Comparison of ENCODE assay signal across 11 mouse cellular contexts in genomic region chr16:33400943-33401342, GRCm38 (mm10). TPM values are rescaled to one million over a fixed set of nuclear protein-coding genes. Genes with fewer than 3 reads are reported as not detected.
A peak's percentile ranks its signal among the peaks of the same experiment; 100 is the strongest.
DNase-seq lines count a peak whose midpoint lies in the region; ATAC-seq lines count a peak whose summit lies in the region.
"Had no signal": no experiment of that assay in that cellular context is flagged by ENCODE, and none has a peak within 500 bp of the region (broad histone marks: within the 10 kb centered on the region; RNA-seq: fewer than 3 reads in every experiment).

No protein-coding gene starts in this region.

- 0 out of 2 replicates have a peak, but pooled peaks cover 2% of the 10 kb centered on the region for H3K36me3 ChIP-seq in heart, embryonic 10.5 days
- H3K36me3 ChIP-seq in intestine, embryonic 14.5 days (ENCODE audit: control insufficient read depth, insufficient read depth, low read length) = no peaks in the 10 kb centered on the region
- no peaks in the 10 kb centered on the region for H3K36me3 ChIP-seq in intestine, embryonic 16.5 days (ENCODE audit: control insufficient read depth, insufficient read depth, low read length)
- no peaks in the 10 kb centered on the region; the same call in 1 of the 2 replicates for H3K36me3 ChIP-seq in liver, embryonic 11.5 days (ENCODE audit: control insufficient read depth, insufficient read depth, low read length)
- H3K36me3 ChIP-seq in embryonic facial prominence, embryonic 10.5 days (replicated peaks) = peaks cover 8% of the 10 kb centered on the region; the same call in 1 of the 2 replicates
- H3K36me3 ChIP-seq: embryonic facial prominence, embryonic 12.5 days; hindbrain, embryonic 12.5 days had no signal

- peak overlapping the region; percentile 64 for H3K4me2 ChIP-seq in intestine, embryonic 14.5 days (ENCODE audit: low read length)
- no peak overlapping the region for H3K4me2 ChIP-seq in intestine, embryonic 16.5 days (ENCODE audit: low read depth, low read length)
- H3K4me2 ChIP-seq in liver, embryonic 11.5 days = peak overlapping the region; percentile 45; the same call in 1 of the 2 replicates

- no peak overlapping the region for H3K9ac ChIP-seq in intestine, embryonic 14.5 days (ENCODE audit: low read length)
- no peak overlapping the region for H3K9ac ChIP-seq in intestine, embryonic 16.5 days (ENCODE audit: low read depth, low read length)
- no peak overlapping the region for H3K9ac ChIP-seq in liver, embryonic 11.5 days (ENCODE audit: low read depth, low read length)

- no peaks in the 10 kb centered on the region for H3K9me3 ChIP-seq in heart, embryonic 10.5 days
- no peaks in the 10 kb centered on the region for H3K9me3 ChIP-seq in intestine, embryonic 14.5 days (ENCODE audit: control insufficient read depth, low read length)
- no peaks in the 10 kb centered on the region for H3K9me3 ChIP-seq in intestine, embryonic 16.5 days (ENCODE audit: control insufficient read depth, low read length)
- H3K9me3 ChIP-seq in liver, embryonic 11.5 days (ENCODE audit: control insufficient read depth, low read length) = no peaks in the 10 kb centered on the region
- H3K9me3 ChIP-seq in embryonic facial prominence, embryonic 10.5 days = no peaks in the 10 kb centered on the region
- H3K9me3 ChIP-seq: embryonic facial prominence, embryonic 12.5 days; hindbrain, embryonic 12.5 days; limb, embryonic 10.5 days had no signal

- no peak for ATAC-seq in intestine, embryonic 14.5 days (replicated peaks; ENCODE audit: low FRiP score, low TSS enrichment, low read depth)
- no peak for ATAC-seq in intestine, embryonic 16.5 days
- peak; percentile 69 for ATAC-seq in liver, embryonic 11.5 days (replicated peaks; ENCODE audit: low FRiP score)
- ATAC-seq in megakaryocyte progenitor cell, adult 5-6 weeks (replicated peaks; ENCODE audit: poor library complexity) = 0 out of 2 replicates have a peak, but pooled peaks have one; percentile 25

- no peaks in the 10 kb centered on the region for H3K27me3 ChIP-seq in heart, embryonic 10.5 days (ENCODE audit: insufficient read depth, poor library complexity, severe bottlenecking)
- H3K27me3 ChIP-seq in intestine, embryonic 14.5 days (replicated peaks; ENCODE audit: control insufficient read depth, insufficient read depth, low read length) = no peaks in the 10 kb centered on the region
- no peaks in the 10 kb centered on the region for H3K27me3 ChIP-seq in intestine, embryonic 16.5 days (replicated peaks; ENCODE audit: control insufficient read depth, insufficient read depth, low read length)
- H3K27me3 ChIP-seq in liver, embryonic 11.5 days (replicated peaks; ENCODE audit: control insufficient read depth, insufficient read depth, low read length) = no peaks in the 10 kb centered on the region
- H3K27me3 ChIP-seq in embryonic facial prominence, embryonic 10.5 days (replicated peaks; ENCODE audit: low read depth, poor library complexity, severe bottlenecking) = no peaks in the 10 kb centered on the region
- H3K27me3 ChIP-seq: embryonic facial prominence, embryonic 12.5 days; hindbrain, embryonic 12.5 days had no signal

- no peak for DNase-seq in heart, embryonic 10.5 days (ENCODE audit: low spot score)
- no peak for DNase-seq in heart, postnatal 25 days (ENCODE audit: low spot score)
- no peak for DNase-seq in intestine, embryonic 14.5 days (ENCODE audit: low spot score)
- DNase-seq in liver, embryonic 11.5 days (ENCODE audit: low spot score) = no peak
- no peak for DNase-seq in embryonic facial prominence, embryonic 10.5 days (ENCODE audit: low spot score)
- no peak for DNase-seq in left cerebral cortex, postnatal 25 days (ENCODE audit: low spot score in 2 of 2)

- 36% methylated on average over 4 of the region's 4 CpGs for WGBS in heart, embryonic 10.5 days
- 54% methylated on average over 4 of the region's 4 CpGs for WGBS in intestine, embryonic 14.5 days
- WGBS in intestine, embryonic 16.5 days = 57% methylated on average over 4 of the region's 4 CpGs
- 40% methylated on average over 4 of the region's 4 CpGs for WGBS in liver, embryonic 11.5 days
- 77% methylated on average over 4 of the region's 4 CpGs for WGBS in embryonic facial prominence, embryonic 10.5 days

- H3K4me1 ChIP-seq in heart, embryonic 10.5 days = peaks cover 20% of the 10 kb centered on the region; the same call in 1 of the 2 replicates
- peaks cover 28% of the 10 kb centered on the region for H3K4me1 ChIP-seq in intestine, embryonic 14.5 days (replicated peaks; ENCODE audit: control insufficient read depth, insufficient read depth, low read length)
- H3K4me1 ChIP-seq in intestine, embryonic 16.5 days (ENCODE audit: control insufficient read depth, insufficient read depth, low read length) = peaks cover 32% of the 10 kb centered on the region
- peaks cover 12% of the 10 kb centered on the region for H3K4me1 ChIP-seq in liver, embryonic 11.5 days (replicated peaks; ENCODE audit: control insufficient read depth, insufficient read depth, low read length)
- H3K4me1 ChIP-seq in embryonic facial prominence, embryonic 10.5 days = peaks cover 17% of the 10 kb centered on the region

- peak overlapping the region; percentile 53; the same call in 1 of the 2 replicates for H3K4me3 ChIP-seq in heart, embryonic 10.5 days
- no peak overlapping the region for H3K4me3 ChIP-seq in intestine, embryonic 14.5 days (ENCODE audit: low read depth, low read length)
- H3K4me3 ChIP-seq in intestine, embryonic 16.5 days (ENCODE audit: low read length) = no peak overlapping the region
- H3K4me3 ChIP-seq in liver, embryonic 11.5 days (ENCODE audit: low read depth, low read length) = no peak overlapping the region
- no peak overlapping the region for H3K4me3 ChIP-seq in embryonic facial prominence, embryonic 10.5 days

- H3K27ac ChIP-seq in heart, embryonic 10.5 days = no peak overlapping the region; the same call in 1 of the 2 replicates
- H3K27ac ChIP-seq in intestine, embryonic 14.5 days (ENCODE audit: low read depth) = no peak overlapping the region
- no peak overlapping the region for H3K27ac ChIP-seq in intestine, embryonic 16.5 days (ENCODE audit: low read length)
- H3K27ac ChIP-seq in liver, embryonic 11.5 days (ENCODE audit: low read depth, low read length) = no peak overlapping the region
- no peak overlapping the region for H3K27ac ChIP-seq in embryonic facial prominence, embryonic 10.5 days (replicated peaks)

- intact Hi-C loops in heart, postnatal 25 days (cut with DNase I) = loop anchor here (2.0 kb wide), 1 partner anchor 20 kb away; the partner anchor contains the start of gene Zfp148
- intact Hi-C loops in left cerebral cortex, postnatal 25 days (cut with DNase I) = no loop called here

RNA-seq across cellular contexts. Expression of gene Zfp148, which starts 20.3 kb away (rescaled TPM):
- polyA plus RNA-seq in heart, embryonic 10.5 days (2016; fragmentation: Nextera tagmentation; extraction: Ambion mirVana) = 38.0 and 43.5 TPM in 2 replicates
- 10 to 100 TPM; 36.1 to 38.0 TPM for total RNA-seq in heart, postnatal 25 days (2021)
- polyA plus RNA-seq in intestine, embryonic 14.5 days (2014; fragmentation: Nextera tagmentation; extraction: Ambion mirVana) = 47.3 and 52.5 TPM in 2 replicates
- polyA plus RNA-seq in intestine, embryonic 16.5 days (2015; fragmentation: Nextera tagmentation; extraction: Ambion mirVana) = 39.1 and 39.9 TPM in 2 replicates
- polyA plus RNA-seq in liver, embryonic 11.5 days (2014; fragmentation: Nextera tagmentation; extraction: Ambion mirVana) = 27.5 and 32.1 TPM in 2 replicates
- 67.0 and 73.5 TPM in 2 replicates for total RNA-seq in megakaryocyte progenitor cell, adult 5-6 weeks (2015)
- total RNA-seq in megakaryocyte progenitor cell, adult 5-6 weeks (2017) = 29.4 and 30.3 TPM in 2 replicates
- 47.6 and 51.8 TPM in 2 replicates for polyA plus RNA-seq in embryonic facial prominence, embryonic 10.5 days (2016; fragmentation: Nextera tagmentation; extraction: Ambion mirVana)
- total RNA-seq in left cerebral cortex, postnatal 25 days (2021) = 100 to 1,000 TPM; 142 to 153 TPM

Comparison
In these comparisons a context has a peak if more than half of its experiments do, and no peak if none do; other contexts are left out.
1. ATAC-seq: peak in liver, embryonic 11.5 days (single experiment) and megakaryocyte progenitor cell, adult 5-6 weeks (single experiment); none in intestine, embryonic 14.5 days (single experiment) and intestine, embryonic 16.5 days (single experiment).